Mouse (Mus musculus): ENCODE data around the gene Mogat2.

GRCm38 (mm10) chr7:99174006-99174405, 64.4 kb downstream of the Mogat2 start:
- TF ChIP-seq CTCF (IDR thresholded peaks at IDR 0.05; ENCODE audit: extremely low read depth, insufficient read depth, insufficient read length, insufficient replicate concordance) (no peak), POLR2A (IDR thresholded peaks at IDR 0.05; ENCODE audit: low read depth, low read length) (no peak)

Data from spleen, adult 2 months (tissue).